Mouse (Mus musculus) lung, postnatal 0 days (tissue): ENCODE results near the gene Tecr.

Experiments
- CTCF ChIP-seq: IDR thresholded peaks from 2 replicates; pipeline ENCODE4 v1.5.1; 2016; ENCODE audit warnings: antibody characterized with exemption, mild to moderate bottlenecking
- EP300 ChIP-seq: IDR thresholded peaks from 2 replicates; pipeline ENCODE4 v1.6.1; 2016; ENCODE audit warnings: antibody characterized with exemption, mild to moderate bottlenecking, control low read depth

DNA sequence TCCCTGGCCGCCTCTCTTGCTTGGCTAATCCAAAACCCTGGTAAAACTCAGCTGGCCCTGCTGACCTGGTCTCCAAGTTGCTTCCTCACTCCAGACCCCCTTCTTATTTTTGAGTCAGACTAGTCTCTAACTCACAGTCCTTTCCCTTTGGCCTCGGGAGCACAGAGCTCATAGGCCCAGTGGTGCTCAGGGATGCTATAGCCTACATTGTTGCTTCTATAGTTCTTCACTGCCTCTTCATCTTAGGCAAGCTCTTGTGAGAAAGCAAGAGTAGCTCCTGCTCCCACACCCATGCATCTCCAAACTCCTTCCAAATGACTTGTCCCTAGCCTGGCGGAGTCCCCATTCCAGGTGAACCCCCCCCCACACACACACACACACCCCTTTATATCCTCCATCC is 40.1 kb downstream of the Tecr start:
- TF ChIP-seq CTCF (no peak), EP300 (no peak)
